Mouse (Mus musculus): ENCODE measurements around the gene Nup93.

The Nup93 gene

DNA sequence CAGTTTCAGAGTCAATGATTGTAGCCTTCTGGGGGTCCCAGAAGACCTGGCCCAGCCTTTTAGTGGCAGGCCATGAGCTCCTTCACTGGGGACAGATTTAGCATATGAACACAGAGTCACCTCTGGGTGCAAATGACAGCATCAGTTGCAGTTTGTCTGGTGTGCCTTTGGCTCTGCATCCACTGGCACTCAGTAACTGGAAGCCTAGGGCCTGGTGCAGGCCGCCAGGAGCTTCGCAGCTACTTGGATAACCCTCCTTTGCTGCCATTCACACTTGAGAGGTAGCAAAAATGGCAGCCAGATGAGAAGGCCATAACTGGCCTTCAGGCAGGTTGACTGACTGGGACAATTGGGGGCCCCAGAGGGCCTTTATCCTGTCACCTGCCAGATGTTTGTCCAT lies 103.3 kb downstream of the Nup93 start:
- no peak for DNase-seq (ENCODE audit: low spot score in 2 of 2)

DNA sequence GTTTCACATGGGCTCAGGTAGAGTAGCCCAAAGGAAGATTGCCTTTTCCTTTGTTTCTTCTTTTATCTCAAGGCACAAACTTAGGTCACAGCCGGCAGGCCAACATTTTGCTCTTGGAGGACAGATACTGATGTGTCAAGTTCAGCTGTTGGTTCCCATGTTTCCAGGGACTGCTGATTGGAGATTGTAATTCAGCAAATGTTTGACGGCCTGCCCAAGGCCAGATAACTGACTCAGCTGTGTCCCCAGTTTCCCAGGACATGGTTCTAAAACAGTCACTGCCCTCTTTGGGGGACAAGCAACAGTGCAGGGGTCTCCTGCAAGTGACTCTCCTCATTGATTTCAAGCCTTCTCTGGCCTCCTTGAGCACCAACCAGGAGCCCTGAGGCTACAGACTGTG lies 105.7 kb downstream of the Nup93 start:
- DNase-seq (ENCODE audit: low spot score in 2 of 2): no peak

DNA sequence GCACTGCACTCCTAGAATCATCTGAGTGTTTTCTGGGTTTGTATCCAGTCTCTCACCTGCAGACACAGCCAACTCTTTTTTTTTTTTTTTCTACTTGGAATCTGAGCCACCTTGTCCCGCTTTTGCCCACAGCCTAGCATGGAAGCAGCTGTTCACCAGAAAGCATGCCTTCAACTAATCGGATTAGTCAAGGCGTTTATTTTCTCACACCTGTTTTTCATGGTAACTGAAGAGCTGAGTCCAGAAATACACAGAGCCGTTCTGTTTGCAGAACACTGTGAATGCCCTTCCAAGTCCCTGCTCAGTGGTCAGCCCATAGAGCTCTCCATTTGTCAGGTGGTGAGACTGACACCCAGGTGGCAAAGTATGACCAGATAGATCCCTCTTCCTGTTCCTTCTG lies 107.7 kb downstream of the Nup93 start:
- DNase-seq (ENCODE audit: low spot score in 2 of 2): no peak

DNA sequence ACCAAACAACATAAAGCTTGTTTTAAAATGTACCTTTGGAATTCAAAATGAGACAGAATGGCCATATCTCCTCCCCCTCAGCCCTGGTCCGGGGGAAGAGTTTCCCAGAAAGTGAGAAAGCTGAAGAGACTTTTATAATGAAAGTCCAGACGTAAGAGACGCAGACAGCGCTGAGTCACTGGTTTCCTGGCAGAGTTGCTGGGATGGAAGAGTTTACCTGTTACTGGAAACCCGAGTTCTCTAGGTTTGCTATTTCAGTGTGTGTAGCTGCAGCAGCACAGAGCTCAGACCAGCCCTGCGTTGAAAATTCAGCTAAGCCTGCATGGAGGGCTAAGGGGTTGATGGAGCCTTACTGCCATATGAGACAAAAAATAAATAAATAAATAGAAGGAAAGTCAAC lies 108.7 kb downstream of the Nup93 start:
- DNase-seq (ENCODE audit: low spot score in 2 of 2): no peak

DNA sequence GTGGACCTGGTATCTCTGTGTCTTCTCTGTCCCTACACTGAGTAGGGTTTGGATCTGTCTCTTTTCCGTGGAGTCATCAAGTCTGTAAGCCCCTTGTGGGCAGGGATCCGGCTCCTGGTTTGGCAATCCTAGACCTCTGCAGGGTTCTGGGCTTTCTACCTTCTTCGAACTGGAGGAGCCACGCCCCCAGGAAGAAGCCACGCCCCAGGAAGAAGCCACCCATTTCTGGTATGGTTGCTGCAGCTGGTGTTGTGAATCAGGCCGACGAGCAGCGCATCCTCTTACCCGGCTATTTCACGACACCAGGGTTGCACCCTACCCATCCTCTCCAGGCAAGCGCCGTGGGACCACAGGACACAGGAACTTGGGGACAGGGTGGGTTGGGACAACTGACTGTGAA lies 109.7 kb downstream of the Nup93 start:
- DNase-seq (ENCODE audit: low spot score in 2 of 2): no peak

DNA sequence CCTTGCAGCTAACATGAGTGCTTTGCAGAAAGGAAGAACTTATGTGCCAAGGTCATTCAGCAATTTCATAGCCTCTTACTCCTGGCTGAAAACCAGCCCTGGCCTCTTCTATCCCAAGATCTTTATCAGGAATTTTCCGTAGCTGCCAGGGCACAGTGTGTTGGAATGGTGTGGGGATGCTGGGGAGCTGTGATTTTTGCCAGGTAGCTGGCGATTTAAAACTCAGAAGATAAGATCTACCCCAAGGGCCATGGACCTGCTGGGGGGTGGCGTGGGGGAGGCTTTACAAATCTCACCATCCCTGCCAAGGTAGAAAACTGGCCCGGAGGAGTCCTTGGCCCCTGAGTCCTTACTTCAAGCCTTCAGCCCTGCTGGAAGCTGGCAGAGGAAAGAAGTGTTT lies 111.7 kb downstream of the Nup93 start:
- no peak for DNase-seq (ENCODE audit: low spot score in 2 of 2)

DNA sequence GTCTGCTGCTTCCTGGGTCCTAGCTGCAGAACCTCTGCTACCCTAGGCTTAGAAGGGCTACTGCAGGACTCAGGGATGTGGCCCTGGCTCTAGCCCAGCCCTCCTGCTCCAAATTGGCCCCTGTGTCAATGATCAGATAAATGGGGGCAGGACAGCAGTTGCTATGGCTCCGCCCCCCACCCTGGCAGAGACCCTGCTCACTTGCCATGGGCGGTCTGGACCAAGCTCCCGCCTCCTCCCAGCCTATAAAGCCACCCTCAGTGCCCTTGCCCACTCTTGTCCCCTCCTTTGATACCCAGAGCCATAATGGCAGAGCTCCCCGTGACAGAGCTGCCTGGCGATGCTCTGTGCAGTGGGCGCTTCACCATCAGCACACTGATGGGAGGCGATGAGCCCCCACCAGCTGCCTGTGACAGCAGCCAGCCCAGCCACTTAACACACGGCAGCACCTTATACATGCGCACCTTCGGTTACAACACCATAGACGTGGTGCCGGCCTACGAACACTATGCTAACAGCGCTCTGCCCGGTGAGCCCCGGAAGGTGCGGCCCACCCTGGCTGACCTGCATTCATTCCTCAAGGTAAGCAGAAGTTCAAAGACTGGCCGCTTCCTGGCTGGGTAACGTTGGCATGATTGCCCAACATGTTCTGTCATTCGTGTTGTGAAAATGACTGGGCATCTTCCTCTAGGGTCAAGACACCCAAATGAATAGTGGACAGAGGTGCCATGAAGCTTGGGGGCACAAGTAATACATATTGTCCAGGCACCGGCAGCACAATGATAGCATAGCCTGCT lies 114.8 kb downstream of the Nup93 start, which contains the start of gene Slc12a3:
Gene Slc12a3 (plus strand): TSS at position 270 of the 797 bp plus-strand sequence.
- DNase-seq (ENCODE audit: low spot score in 2 of 2): no peak

DNA sequence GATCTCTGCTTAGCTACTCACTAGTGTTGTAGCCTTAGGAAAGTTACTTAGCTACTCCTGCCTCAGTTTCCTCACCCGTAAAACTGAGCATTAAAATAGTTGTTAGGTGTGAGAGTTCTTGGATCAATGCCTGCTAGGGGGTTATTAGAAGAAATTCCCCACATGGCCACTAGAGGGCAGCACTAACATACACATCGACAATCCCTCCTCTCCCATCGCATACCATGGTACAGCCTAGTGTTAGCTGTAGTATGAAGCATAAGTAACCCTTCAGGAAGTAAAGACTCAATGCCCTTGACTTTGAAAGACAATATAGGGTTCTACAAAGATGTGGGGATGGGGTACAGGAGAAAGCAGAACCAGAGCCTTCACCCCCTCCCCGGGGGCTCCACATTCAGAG lies 116.4 kb downstream of the Nup93 start:
- peak; percentile 41 to 51 for DNase-seq (ENCODE audit: low spot score in 2 of 2)

DNA sequence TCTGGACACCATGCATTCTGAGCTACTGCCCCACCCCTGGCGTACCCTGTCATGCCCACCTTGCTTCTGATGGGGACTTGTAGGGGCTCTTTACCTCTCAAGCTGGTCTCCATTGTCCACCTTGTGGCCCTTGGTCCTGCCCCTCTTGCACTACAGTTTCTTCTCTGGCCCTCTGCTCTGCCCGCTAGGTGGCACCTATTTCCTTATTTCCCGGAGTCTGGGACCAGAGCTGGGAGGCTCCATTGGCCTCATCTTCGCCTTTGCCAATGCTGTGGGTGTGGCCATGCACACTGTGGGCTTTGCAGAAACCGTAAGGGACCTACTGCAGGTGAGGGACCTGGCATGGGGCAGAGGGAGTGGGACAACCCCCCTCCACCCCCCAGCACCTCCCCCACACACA lies 119.0 kb downstream of the Nup93 start:
- DNase-seq (ENCODE audit: low spot score in 2 of 2): no peak

DNA sequence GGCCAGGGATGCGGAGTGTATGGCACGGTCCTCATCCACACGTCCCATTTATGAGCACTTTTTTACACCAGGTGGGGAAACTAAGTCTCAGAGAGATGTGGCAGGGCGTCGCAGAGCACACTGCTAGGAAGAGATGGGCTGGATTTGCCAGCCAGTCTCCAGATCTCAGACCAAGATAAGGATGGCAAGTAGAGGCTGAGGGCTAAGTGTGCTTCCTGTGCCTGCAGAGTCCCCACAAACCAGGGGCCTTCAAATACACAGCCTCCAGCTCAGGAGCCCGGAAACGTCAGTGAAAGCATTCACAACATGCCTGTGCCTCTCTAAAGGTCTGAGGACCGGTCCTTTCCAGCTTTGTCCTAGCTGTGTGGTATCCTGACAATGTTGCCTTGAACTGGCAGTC lies 123.2 kb downstream of the Nup93 start:
- DNase-seq (ENCODE audit: low spot score in 2 of 2): no peak

DNA sequence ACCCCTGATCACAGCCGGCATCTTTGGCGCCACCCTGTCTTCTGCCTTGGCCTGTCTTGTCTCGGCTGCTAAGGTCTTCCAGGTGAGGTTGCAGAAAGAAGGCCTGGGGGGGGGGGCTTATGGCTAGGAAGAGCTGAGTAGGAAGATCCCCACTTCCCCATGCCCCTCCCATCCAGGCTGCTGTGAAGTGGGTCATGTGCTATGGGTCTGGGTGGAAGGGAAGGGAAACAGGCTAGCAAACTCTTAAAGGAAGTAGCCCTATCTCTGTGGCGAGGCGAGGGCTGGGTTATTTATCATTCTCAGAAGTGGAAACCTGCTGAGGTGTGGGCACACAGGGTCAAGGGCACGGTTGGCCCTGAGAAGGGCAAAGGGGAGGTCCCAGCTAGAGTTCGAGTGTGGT lies 126.4 kb downstream of the Nup93 start:
- DNase-seq (ENCODE audit: low spot score in 2 of 2): no peak

DNA sequence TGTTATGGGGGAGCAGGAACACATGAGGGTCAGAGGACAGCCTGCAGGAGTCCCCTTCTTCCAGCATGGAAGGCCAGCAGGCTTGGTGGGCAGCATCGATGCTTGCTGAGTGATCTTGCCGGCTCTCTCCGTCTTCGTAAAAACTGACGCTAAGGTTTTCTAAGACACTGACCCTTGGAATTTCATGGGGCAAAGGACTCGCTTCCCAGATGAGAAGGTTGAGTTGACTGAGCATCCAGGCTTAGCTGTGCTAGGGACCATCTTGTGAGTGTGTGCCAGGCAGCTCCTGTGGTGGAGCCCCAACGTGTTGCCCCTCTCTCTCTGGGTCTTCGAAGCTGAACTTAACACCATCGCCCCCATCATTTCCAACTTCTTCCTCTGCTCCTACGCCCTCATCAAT lies 128.3 kb downstream of the Nup93 start:
- DNase-seq (ENCODE audit: low spot score in 2 of 2): no peak

DNA sequence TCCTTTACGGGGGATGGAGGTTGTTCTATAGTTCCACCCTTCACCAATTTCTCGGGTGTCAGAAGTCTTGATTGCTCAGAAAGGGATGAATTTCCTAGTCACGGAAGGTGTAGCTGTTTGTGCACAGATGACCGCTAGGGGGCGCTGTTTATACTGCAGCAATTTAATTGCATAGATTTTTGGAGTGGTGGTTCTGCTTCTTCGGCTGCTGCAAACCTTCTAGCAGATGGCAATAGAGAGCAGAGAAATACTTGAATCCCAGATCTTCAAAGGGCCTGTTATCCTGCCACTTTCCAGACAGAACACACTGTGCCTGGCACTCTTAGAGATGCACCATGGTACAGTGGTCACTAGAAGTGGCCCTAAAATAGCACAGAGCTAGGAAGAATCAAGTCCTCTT lies 128.9 kb downstream of the Nup93 start:
- DNase-seq (ENCODE audit: low spot score in 2 of 2): peak; percentile 67 to 85

DNA sequence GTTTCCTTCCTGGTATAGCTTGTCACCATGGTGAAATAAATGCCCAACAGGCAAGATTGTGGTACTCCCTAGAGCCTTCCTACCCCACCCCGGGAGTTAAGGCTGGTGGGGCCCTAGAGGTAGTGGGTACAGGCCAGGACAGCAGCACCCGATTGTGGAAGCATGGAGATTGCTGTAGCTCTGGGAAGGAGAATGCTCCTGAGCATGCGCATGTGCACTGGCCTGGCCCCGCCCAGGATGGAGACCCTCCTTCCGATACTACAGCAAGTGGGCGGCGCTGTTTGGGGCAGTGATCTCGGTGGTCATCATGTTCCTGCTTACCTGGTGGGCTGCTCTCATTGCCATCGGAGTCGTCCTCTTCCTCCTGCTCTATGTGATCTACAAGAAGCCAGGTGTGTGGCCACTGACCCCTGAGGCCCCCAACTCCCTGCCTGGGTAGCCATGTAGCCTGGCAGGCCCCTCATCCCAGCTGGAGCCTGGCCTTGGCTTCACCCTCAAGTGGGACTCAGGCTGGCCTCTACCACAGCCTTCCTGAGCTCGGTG lies 129.5 kb downstream of the Nup93 start:
- no peak for DNase-seq (ENCODE audit: low spot score in 2 of 2)

DNA sequence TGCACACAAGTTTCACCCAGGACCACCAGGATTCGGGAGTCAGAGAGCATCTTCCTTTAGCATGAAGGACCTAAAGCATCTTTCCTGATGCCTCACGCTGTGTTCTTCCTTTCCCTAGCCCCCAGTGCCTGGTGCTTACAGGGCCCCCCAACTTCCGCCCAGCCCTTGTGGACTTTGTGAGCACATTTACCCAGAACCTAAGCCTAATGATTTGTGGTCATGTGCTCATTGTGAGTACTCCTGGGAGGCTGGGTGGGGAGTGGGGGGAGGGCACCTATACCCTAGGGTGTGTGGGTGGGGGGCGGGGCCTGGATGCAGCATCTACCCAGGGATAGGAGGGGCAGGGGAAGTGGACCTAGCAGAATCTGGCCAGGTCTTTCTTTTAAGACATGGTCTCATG lies 131.3 kb downstream of the Nup93 start:
- no peak for DNase-seq (ENCODE audit: low spot score in 2 of 2)

DNA sequence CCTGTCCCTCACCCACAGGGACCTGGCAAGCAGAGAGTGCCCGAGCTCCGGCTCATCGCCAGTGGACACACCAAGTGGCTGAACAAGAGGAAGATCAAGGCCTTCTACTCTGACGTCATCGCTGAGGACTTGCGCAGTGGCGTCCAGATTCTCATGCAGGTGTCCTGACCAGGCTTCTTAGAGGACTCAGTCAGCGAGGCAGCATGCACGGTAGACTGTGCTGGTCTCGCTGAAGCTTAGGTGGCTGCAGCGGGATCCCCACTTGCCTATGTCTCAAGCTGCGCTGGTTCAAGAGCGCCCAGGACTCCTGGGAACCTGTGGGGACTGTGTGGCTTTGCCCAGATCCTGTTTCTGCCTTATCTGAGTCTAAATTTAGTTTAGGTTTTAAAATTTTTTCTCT lies 131.9 kb downstream of the Nup93 start:
- DNase-seq (ENCODE audit: low spot score in 2 of 2): no peak

DNA sequence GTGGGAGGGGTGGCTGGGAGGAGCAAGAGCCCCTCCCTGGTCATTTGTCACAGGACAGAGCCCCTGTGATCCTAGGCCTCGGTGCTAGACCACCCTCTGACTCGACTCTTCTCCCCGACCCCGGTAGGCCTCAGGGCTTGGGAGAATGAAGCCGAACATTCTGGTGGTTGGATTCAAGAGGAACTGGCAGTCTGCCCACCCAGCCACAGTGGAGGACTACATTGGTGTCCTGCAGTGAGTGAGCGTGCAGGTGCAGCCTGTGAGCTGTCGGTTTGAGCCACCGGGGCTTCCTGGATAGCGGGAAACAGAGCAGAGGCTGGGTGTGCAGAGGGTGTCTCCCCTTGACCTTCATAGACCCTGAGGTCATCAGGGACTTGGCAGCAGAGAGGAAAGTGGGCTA lies 134.1 kb downstream of the Nup93 start:
- no peak for DNase-seq (ENCODE audit: low spot score in 2 of 2)

DNA sequence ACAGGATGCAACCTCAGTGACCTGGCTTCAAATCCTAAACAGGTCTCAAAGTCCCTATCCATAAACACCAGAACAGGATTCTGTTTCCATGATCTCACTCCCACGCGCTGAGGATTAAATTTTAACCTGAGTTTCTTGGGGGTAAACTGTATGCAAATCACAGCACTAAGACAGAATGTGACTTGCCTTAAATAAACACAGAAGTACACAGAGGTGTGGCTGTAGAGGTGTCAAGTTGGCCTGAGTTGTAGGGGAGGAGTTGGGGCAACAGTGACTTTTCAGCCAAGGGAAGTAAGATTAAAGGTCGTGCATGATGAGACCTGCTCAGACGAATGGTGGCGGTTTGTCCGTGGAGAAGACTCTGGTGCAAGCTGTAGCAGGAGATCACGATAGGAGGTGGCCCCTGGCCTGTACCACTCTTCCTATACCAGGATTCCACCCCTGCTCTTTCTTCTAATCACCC lies 139.7 kb downstream of the Nup93 start:
- DNase-seq (ENCODE audit: low spot score in 2 of 2): no peak

DNA sequence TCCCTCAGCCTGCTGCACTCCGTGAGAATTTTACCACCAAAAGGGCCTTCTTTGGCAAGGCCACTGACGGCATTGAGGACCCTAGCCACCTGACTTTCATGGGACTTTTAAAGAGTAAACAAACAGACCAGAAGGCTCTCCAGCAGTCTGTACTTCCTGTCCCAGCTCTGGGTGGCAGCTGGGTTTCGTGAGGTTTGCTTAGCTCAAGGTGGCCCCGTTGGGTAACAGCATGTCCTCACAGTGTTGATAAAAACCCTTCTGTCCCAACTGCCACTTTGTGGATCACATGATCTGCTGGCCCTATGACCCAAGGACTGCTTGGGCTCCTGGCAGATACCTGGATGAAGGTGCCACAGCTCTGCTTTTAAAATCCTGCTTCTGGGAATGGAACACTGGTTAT lies 140.2 kb downstream of the Nup93 start:
- peak; percentile 36 to 40 for DNase-seq (ENCODE audit: low spot score in 2 of 2)

DNA sequence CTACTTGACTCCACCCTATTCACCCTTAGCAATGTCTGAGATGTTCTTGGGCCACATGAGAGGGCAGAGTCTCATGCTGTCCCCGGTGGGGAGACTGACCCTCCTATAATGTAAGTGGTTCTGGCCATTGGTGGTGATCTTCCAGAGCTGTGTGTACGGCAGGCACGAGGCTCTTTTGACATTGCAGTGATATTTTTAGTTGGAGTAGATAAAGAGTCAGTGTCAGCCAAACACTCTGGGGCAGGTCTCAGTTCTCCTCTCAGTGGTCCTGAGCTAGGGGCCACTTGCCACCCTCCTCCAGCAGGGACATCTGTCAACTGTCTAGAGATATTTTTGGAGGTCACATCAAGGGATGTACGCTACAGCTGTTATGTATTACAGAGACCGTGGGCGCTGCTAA lies 142.9 kb downstream of the Nup93 start:
- DNase-seq (ENCODE audit: low spot score in 2 of 2): peak in 1 of 2 experiments; percentile 47

DNA sequence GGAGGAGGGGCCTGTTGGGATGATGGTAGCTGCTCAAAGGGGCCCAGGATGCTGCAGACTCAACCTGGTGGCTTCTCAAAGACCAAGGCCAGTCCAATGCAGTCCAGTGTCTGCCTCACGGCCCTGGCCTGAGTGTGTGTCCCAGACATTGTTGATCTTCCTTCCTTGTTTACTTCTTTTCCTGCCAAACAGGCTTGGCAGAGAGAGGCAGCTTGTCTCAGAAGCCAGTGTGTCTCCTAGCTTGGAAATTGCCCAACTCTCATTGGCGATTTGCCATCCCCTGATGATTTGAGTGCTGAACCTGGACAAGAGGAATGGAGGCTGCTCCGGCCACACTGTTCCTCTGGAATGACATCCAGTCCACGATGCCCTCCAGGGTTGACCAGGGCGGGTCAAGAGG lies 144.2 kb downstream of the Nup93 start:
- DNase-seq (ENCODE audit: low spot score in 2 of 2): peak; percentile 81 to 84

DNA sequence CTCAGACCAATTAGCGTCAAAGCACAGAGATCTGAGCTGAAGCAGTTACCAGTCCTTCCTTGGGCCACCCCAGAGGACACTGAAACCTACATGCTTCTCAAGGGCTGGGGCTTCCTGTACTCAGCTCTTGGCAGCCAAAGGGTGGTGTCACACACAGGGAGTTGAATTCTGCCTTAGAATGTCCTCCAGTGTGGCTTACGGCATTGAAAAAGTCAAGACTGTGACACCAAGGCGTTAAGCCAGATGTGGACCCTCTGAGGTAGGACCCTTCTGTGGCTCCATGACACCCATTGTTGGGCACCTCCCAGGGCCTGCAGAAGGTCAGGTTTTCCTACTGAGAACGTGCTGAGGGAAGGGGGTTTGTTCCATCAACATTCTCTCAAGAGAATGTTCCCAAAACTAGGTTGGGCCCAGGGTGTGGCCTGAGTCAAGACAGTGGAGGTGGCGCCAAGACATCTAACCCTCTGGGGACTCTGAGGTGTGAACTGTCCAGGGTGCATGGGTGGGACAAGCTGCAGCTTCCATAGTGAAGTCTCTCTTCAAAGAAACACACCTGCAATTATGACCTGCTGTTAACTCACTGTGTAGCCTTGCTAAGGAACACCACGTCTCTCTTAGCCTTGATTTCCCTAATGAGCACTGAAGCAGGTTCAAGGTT lies 147.5 kb downstream of the Nup93 start:
- DNase-seq (ENCODE audit: low spot score in 2 of 2): peak in 1 of 2 experiments; percentile 57

DNA sequence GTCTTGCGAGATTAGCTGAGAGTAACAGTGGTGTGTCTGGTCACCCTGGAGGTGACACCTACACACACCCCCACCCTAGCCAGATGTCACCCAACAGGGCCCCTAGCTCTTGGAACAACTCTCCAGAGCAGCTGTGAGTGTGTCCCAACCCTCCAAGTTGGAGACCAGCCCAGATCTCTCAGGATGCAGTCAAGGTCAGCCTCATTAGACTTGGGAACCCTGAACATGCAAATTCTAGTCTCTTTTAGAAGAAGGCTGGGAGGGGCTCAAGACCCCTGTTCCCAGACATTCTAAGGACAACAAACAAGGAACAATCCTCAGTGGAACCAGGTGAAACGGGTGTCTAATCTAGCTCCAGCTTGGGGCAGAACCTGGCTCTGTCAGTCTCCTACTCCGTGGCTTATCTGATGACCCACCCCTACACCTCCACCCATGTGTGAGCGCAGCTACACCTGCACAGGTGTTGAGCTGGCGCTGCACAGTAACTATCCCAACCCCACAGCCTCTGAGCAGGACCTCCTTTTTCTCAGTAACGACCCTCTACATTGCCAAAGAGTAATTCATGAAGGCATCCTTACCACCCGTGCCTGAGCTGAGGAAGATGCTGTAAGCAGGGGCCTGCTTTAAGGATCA lies 148.4 kb downstream of the Nup93 start:
- DNase-seq (ENCODE audit: low spot score in 2 of 2): peak; percentile 77
